Mouse (Mus musculus) bone marrow macrophage, adult 2 months (primary cell): Measurements from ENCODE around the gene Slc16a11.

Experiments
- CTCF ChIP-seq: IDR thresholded peaks from 2 replicates; pipeline ENCODE4 v1.5.1; 2012; ENCODE audit warnings: low read depth, mild to moderate bottlenecking, low read length, moderate library complexity
- POLR2A ChIP-seq: IDR thresholded peaks from 2 replicates; pipeline ENCODE4 v1.6.1; 2012; ENCODE audit warnings: mild to moderate bottlenecking, low read depth, low read length, borderline replicate concordance

DNA sequence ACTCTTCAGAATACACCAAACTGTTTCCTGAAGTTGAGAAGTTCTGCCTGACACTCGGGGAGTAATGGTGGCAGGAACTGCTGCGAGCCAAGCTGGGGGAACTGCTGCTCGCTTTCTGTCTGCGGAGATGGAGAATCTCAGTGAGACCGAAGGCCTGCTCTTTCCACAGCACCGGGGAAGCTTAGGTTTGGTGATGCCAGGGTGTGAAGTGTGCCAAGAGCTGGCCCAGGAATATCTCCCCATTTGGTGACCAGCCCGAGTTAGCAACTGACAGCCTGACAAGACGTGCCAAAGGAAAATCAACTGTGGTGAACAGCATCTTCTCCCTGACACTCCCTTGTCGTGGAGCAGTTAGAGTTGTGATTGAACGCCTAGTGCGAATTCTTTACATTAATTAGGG lies 34.2 kb upstream of the Slc16a11 start:
- TF ChIP-seq CTCF: no peak
- TF ChIP-seq POLR2A: no peak
